Mouse (Mus musculus): ENCODE results near the gene Rragd.
A peak's percentile ranks its signal among the peaks of the same experiment; 100 is the strongest.
"Not testable (repeated sequence)": the region's sequence is repeated elsewhere in the genome, so short reads cannot be mapped to it uniquely, and the experiment has no call there.

The Rragd gene

DNA sequence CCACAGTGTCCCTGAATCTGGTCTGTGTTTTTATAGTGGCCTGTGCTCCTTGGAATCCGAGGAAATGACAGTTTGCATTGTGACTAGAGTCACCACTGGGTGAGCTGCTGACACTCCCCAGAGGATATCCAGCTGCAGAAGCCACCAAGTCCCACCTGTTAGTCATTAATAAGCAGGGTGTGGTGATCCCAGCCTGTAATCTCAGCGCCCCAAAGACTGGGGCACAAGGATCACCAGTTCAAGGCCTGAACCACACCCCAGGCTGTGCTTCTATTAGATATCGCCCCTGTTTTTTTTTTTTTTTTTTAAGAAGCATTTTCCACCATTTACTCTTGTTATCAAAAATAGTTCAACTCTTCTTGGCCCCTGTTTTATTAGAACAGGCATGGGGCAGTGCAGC is 4.2 kb downstream of the Rragd start:
- no peak for DNase-seq

DNA sequence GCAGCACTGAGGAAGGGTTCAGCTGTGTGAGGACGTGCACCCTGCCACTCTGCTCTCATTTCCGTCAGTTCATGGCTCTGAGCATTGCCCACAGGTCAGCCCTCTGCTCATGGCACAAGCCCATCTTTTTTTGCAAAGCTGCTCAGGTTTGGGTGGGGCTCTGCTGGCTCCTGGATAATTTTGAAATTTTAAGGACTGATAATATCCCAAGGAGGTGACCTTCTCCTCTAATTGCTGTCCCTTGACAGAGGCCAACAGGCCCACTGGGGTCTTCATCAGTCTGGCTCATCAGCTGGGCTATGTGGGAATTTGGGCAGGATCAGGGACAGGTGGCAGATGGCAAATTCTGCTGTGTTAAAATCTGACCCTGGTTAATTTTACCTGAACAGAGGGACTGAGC is 6.5 kb downstream of the Rragd start:
- DNase-seq = no peak

DNA sequence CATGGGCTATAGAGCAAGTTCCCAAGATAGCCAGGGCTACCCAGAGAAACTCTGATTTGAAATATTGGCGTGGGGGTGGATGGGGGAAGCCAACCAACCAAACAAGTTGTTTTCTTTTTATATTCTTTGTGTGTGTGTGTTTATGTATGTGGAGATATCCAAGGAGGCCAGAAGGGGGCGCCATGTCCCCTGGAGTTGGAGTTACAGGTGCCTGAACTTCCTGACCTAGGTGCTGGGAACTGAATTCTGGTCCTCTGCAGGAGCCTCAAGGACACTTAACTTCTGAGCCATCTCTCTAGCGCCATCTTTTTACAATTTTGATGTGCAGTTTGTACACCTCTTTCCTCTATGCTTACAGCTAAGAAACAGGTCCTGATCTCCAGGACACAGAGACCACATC is 11.3 kb downstream of the Rragd start:
- DNase-seq = peak; percentile 24

DNA sequence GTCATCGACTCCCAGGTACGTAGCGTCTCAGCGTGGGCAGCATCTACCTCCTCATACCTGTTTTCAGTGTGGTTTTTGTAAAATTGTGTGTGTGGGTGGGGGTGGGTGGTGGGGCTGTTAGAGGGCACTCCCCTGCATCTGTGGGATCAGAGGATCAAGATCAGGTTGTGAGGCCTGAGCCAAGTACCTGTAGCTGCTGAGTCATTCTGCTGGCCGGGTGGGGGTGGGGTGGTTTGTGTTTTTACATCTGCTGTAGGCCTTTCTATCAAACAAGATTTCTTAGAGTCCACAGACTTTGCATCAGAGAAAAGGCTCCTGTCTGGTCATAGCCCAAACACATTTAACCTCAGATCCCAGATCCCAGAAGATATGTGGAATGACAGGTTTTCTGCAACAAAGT is 13.2 kb downstream of the Rragd start:
- no peak for DNase-seq

DNA sequence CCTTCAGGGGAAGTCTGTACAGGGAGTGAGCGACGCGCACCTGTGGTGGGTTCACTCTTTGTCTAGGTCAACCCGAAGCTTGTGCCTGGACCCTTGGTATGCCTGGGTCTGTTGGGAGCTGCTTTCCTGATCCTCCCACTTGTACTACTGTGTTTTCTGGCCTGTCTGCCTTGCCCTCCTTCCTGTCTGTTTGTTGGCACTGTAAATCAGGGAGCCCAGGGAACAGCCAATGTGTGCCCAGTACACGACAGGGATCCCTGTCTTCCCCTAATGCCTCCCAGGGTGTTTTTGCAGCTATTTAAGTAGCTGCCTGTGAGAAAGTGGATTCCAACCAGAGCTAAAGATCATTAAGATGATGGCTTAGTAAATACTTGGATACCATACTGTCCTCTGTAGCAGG is 14.7 kb downstream of the Rragd start:
- no peak for DNase-seq

DNA sequence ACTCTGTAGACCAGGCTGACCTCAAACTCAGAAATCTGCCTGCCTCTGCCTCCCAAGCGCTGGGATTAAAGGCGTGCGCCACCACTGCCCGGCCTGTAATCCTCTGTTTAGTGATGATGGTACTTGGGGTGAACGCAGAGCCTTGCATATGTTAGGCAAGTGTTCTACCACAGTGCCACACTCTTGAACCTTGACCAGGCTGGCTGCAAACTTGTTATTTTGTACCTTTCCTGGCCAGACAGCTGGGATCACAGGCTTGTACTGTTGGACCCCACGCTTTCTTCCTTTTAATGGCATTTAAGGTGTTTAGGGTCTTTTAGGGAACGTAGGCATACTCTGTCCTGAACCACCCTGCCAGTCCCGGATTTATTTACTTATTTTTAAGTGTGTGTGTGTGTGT is 16.2 kb downstream of the Rragd start:
- DNase-seq = no peak

DNA sequence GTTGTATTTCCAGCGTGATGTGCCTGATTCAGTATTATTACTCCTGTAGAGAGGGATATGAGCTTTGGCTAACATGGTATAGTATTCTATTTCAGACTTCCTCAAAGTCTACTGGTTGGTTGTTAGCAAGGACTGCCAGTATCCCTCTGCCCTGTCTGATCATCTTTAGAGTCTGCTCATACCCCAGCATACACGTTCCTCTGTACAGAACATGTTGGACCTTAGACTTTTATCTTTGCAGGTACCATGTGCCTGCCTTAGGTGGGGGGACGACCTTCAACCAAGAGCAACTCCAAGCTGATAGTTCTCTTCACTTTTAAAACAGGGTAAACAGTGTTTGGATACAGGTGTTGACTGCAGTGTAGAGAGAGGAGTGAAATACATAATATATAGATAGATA is 19.2 kb downstream of the Rragd start:
- DNase-seq = no peak

DNA sequence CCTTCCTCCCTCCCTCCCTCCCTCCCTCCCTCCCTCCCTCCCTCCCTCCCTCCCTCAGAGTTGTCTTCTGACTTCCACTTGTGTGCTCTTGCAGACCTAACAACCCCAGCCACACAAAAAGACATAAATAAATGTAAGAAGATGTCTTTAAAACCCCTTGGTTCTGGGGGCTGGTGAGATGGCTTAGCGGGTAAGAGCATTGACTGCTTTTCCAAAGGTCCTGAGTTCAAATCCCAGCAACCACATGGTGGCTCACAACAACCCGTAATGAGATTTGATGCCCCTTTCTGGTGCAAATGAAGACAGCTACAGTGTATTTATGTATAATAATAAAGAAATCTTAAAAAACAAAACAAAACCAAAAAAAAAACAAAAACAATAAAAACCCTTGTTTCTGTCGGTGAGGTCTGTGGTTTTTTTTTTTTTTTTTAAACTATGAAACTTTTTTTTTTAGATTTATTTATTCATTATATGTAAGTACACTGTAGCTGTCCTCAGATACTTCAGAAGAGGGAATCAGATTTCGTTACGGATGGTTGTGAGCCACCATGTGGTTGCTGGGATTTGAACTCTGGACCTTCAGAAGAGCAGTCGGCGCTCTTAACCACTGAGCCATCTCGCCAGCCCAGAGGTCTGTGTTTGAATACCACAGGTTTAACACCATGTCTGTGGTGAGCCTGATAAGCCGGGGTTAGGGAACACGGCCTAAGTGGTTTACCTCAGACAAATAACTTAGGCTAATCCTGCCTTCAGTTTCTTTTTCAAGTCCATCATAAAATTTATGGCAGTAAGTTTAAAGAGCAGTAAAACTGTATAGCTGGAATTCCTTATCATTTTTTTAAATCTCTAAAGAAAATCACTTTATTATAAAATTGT is 23.0 kb downstream of the Rragd start:
- not testable (repeated sequence) for DNase-seq

DNA sequence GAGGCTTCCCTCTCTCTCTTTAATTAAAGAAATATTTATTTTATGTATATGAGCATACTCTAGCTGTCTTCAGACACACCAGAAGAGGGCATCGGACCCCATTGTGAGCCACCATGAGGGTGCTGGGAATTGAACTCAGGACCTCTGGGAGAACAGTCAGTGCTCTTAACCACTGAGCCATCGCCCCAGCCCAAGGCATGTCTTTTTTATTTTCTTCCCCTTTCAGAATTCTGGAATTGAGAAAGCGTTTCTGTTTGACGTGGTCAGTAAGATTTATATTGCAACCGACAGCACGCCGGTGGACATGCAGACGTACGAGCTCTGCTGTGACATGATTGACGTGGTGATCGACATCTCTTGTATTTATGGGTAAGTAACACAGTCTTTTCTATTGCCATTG is 24.0 kb downstream of the Rragd start:
- no peak for DNase-seq

DNA sequence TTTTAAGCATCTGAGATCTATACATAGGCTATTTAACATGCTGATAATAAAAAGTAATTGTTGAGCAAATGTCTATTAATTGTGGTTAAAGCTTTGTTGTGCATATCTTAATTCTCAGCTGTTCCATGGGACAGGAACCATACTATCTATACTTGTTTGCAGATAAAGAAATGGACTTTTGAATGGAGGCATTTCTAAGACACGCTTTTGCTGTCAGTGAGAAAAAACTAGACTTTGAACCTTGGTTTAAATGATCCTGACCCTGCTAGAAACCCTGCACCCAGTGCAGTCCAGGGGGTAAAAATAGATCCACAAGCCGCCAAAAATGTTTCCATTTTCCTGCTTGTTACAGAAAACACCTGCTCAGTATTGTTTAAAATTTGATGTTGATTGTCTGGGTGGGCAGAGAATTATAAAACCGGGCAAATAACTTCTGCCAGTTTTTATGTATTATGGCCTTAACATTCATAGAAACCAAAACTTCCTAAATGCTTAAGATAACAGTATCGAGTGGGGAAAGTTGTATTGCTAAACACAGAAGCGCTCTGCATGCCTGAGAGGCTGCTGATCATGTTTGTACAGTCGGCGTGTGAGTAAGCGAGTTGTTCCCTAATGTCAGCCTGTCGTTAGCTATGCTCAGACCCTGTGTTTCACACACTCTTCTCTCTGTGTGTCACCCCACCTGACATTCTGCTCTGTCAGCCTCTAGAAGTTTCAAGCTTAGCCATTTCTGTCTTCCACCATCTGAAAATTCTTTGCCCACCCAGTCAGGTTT is 24.8 kb downstream of the Rragd start:
- no peak for DNase-seq

DNA sequence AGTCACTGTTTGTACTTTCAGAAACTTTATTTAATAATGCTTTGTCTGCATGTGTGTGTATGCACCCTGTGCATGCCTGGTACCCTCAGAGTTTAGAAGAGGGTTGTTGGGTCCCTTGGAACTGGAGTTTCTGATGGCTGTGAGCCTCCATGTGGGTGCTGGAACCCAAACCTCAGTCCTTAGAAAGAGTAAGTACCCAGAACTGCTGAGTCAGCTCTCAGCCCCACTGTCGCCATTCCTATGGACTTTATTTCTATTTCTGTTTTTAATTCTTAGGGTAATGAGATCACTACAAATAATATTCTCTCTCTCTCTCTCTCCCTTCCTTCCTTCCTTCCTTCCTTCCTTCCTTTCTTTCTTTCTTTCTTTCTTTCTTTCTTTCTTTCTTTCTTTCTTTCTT is 27.2 kb downstream of the Rragd start:
- no peak for DNase-seq

DNA sequence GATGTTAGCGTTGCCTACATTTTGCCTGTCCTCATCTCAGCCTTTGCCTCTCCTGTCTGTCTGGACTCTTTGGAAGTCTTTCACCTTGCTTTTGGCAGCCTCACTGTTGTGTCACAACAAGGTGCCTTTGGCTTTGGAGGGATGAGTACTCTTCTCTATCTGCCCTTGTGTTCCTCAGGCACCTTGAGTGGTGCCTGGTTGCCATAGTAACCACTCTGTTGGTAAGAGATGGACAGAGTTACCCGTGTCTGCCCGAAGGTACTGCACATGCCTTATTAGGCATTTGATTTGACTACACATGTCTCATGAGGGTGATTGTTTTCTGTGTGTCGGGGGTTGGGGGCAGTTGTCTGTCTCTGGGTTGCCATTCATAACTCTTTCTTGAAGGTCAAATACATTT is 29.6 kb downstream of the Rragd start:
- no peak for DNase-seq

DNA sequence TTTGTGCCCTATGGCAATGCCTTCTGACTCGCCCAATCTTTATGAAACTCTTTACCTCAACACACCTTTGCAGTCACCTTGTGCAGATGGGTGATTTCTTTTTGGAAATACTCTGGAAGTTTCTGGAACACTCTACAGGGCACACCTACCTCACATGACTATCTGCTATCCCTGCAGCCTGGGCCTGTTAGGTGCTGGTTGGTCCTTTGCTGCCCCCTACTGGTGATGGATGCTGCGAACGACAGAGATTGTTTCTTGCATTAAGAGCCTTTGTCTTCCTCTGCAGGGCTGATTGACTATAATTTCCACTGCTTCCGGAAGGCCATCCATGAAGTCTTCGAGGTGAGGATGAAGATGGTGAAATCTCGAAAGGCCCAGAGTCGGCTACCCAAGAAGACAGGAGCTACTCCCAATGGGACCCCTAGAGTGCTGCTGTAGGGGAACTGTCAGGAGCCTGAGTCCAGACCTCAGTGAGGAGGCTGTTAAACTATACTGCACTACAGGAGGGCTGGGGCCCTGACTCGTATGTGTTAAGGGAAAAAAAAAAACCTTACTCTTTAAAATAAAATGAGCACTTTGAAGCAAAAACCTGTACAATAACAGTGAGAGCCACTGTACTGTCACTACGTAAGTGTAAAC is 35.6 kb downstream of the Rragd start:
- peak; percentile 95 for DNase-seq

DNA sequence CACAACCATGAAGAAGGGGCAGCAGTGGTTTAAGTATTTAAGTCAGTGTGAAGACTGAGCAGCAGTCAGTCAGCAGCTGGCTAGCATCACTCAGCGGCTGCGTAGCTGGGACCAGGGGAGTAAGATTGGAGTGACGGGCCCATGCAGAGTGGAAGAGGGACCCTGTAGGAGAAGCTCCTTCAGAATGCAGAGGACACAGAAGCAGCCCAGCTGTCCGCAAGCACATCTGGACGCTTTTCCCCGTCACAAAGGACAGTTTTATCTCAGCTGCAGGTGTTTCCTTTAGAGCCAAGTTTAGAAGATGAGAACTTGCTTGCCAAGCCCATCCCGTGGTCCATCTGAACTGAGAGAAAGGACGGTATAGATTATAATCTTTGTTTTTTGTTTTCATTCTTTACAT is 41.6 kb downstream of the Rragd start:
- DNase-seq = peak; percentile 20

DNA sequence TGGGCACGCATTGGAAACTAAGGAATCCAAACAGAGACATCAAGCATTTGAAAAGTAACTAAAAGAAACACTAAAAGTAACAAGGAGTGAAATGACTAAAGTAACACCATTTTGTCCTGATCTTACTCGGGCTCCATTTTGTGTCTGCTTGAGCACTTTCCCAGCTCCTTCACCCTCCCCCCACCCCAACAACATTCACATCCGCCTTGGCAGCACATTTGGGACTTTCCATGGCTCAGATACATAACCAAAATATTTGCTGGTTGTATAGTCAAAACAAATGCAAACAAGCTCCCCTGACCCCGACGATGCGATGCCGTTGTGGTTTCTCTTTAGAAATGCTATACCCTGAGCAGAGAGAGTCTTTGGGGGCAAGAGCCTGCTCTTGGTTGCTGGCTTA is 46.3 kb downstream of the Rragd start:
- DNase-seq = no peak

DNA sequence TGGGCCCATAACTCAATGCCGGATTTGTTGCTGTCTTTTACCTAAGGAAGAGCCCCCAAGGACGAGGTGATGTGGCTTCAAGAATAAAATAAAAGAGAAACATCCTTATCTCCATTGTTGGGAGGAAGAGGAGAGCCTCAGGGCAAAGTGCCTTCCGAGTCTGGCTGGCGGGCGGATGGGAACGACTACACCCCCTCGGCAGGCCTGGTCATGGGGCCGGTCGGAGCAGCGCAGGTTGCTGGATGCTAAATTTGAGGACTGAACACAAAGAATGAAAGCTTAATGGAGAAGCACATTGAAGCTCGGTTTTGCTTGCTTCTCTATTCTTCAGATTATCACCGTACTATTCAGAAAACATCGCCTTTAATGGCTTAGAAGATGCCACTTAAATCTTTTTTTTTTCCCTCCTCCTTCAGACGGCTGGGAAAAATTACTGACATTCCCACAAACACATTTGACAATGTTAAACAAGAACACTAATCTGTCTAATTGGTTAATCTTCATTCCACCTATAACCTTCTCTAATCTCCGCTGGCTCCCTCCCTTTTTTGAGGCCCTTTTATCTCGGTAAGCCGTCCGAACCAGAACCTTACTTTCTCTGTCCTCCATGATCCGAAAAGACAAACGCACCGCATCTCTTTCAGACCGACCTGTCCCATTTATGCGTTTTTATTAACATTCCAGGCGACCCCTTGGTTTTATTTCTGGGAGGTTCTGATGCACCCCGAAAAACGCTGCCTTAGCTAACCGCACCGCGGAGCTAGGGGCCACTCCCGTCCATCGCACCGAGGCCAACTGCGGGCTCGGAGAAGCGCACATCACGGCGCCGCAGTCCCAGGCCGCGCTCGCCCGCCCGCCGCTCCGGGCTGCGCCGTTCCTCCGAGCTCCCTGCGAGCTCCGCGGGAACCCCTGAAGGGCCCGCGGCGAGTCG is 47.7 kb downstream of the Rragd start:
- no peak for DNase-seq

DNA sequence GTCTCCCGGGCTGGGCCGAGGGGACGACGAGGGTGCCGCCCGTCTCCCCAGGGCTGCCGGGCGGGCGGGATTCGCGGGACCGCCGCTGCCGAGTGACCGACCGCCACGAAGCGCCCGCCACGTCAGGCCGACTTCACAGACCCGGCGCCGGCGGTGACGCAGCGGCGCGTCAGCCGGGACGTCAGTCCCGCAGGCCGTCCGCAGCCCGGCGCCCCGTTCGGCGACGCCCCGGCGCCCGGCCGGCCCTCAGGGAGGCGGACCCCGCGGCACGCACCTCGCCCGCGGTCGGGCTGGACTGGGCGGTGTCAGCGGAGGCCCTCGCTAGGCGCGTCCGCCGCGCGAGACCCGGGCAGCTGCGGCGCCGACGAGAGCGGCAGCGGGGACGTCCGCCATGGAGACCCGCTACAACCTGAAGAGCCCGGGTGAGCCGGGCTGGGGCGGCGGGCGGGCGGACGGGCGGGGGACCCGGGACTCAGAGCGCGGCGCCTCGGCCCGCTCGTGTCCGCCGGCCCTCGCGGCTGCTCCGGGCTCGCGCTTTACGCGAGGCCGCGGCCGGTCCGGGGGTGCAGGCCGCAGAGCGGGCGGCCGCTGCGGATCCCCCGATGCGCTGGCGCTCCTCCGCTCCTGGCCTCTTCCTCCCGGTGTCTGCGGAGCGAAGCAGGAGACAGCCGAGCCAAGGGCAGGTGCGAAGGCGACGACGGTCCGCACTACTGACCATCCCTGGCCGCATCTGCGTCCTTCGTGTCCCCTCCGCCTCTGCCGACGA is 48.5 kb downstream of the Rragd start, which contains the start of gene Ube2j1:
Gene Ube2j1, plus strand, starts transcription at position 222 of the 766 bp plus-strand sequence.
- DNase-seq = peak; percentile 83

DNA sequence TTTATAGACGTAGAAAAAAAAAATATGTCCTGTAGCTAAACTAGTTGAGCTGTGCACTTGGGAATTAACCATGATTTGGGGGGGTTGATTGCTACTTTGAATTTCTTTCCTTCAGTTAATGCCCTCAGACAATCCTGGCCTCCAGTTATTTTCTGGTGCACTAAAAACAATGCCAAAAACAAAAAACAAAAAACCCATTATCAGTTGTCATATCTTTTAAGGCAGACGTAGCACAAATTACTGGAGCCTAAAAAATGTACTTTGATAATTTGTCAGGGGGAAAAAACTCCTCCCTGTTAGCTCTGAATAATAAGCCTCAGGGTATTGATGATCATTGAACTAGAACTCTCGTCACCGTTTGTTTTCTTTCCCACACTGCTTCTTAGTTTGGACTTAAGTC is 49.2 kb downstream of the Rragd start:
- DNase-seq = no peak

DNA sequence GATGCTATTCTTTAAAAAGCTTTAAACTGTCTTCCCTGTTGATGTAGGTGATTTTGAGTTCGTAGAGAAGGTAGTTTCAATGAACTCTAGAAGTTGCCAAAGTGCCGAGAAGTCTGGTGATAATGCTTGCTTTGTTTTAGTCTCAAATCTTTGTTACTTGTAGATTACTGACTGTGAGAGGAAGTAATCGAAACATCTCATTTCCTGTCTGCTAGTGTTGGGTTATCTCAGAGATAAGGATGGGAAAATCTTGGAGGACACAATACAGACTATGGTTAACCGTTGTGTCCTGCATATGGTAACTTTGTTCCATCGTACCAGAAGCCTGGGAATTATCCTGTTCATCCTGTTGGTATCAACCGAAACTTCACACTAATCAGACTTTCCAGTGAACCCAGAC is 50.7 kb downstream of the Rragd start:
- DNase-seq = no peak

DNA sequence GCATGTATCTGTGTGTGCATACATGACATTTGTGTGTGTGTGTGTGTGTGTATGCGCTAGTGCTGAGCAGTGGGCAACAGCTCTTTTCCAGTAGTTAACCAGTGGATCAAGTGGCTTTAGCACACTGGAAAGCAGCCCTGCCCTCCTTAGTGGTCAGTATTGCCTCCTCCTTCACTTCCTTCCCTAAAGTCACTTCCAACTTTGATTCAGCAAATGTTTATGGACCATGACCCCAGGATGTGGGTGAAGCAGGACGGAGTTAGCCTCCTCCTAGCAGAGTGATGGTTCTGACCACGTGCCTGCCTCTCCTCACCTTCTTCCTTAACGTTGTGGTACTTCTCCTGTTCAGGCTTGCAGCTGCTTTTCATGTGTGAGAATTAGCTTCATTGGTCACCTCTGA is 57.0 kb downstream of the Rragd start:
- DNase-seq = no peak

DNA sequence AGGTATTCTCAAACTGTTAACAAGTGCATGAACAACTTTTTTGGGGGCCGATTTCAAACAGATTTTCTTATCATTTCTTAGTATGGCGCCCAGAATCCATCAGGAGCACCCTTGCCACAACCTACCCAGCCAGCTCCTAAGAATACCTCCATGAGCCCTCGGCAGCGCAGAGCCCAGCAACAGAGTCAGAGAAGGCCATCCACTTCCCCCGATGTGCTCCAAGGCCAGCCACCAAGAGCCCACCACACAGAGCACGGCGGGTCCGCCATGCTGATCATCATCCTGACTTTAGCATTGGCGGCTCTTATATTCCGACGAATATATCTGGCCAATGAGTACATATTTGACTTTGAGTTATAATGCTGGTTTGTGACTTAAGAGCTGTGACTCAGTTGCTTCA is 66.8 kb downstream of the Rragd start:
- no peak for DNase-seq

DNA sequence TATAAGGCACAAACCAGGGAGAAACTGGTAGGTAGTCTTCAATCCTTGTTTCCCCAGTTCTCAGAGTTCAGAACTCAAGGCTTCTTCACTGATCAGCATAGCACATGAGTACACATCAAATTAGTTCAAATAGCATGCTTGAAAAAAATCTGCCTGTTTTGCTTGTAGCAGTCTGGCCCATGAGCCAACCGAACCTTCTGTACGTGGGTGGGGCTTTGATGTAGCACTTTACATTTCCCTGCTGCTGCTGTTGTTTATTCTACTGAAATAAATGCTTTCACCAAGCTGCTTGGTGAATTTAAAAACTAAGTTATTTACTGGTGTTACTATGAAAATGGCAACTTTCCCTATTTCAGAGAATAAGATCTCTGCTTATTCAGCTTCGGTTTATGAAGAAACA is 69.2 kb downstream of the Rragd start:
- no peak for DNase-seq
